Mouse (Mus musculus) cerebellum, adult 2 months (tissue): ENCODE measurements around the gene Emcn.

Experiments used
- CTCF ChIP-seq: fragments of 200-500 bp; IDR thresholded peaks from 2 replicates; pipeline ENCODE4 v1.5.1; 2011; ENCODE audit warnings: low read depth, mild to moderate bottlenecking, control low read depth, low read length, moderate library complexity, borderline replicate concordance; ENCODE audit not compliant: insufficient read depth
- POLR2A ChIP-seq: fragments of 200-500 bp; IDR thresholded peaks from 2 replicates; pipeline ENCODE4 v1.6.1; 2011; ENCODE audit warnings: low read length, control low read depth, borderline replicate concordance; ENCODE audit not compliant: insufficient read depth

DNA sequence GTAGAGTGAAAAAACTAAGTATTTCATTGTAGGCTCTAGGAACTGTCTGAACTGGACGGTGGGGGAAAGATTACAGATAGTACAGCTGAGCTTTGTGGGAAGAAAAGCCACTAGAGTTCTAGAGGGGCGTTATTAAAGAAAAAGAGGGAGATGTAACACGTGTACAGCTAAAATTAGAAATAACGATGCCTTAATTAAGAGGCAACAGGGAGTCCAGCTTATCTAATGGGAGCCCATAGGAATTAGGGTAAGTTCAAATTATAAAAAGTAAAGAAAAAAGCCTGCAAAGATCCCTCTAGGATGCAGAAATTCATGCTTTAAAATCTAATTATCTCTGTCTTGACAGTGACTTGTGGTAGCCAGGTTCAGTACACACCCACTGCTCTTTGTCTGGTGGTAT, 15.8 kb downstream of the Emcn start:
- TF ChIP-seq CTCF: no peak
- no peak for TF ChIP-seq POLR2A
